Mouse (Mus musculus) testis, adult 2 months (tissue): Measurements from ENCODE around the gene B3gnt2. TPM values are rescaled to one million over a fixed set of nuclear protein-coding genes. Genes with fewer than 3 reads are reported as not detected.

Source experiments
- H3K27ac ChIP-seq: fragments of 200-500 bp; 2 replicates; pipeline ENCODE4 v1.5.1; 2012; ENCODE audit warnings: low read depth, low read length; ENCODE audit not compliant: control insufficient read depth, insufficient read depth
- H3K27me3 ChIP-seq: fragments of 200-500 bp; 2 replicates; pipeline ENCODE4 v1.6.1; 2012; ENCODE audit warnings: mild to moderate bottlenecking, low read length, moderate library complexity; ENCODE audit not compliant: control insufficient read depth, insufficient read depth
- H3K36me3 ChIP-seq: fragments of 200-500 bp; 2 replicates; pipeline ENCODE4 v1.6.1; 2012; ENCODE audit warnings: mild to moderate bottlenecking, low read length; ENCODE audit not compliant: control insufficient read depth, insufficient read depth
- H3K4me1 ChIP-seq: fragments of 200-500 bp; 2 replicates; pipeline ENCODE4 v1.6.1; 2012; ENCODE audit warnings: low read length; ENCODE audit not compliant: control insufficient read depth, insufficient read depth
- H3K4me3 ChIP-seq: fragments of 200-500 bp; 2 replicates; pipeline ENCODE4 v1.5.1; 2012; ENCODE audit warnings: low read depth, mild to moderate bottlenecking, low read length, moderate library complexity, mixed read lengths; ENCODE audit not compliant: control insufficient read depth
- CTCF ChIP-seq: fragments of 200-500 bp; IDR thresholded peaks from 2 replicates; pipeline ENCODE4 v1.5.1; 2012; ENCODE audit warnings: low read depth, mild to moderate bottlenecking, inconsistent platforms, low read length, moderate library complexity; ENCODE audit not compliant: control insufficient read depth, insufficient read depth, insufficient replicate concordance
- POLR2A ChIP-seq: fragments of 200-500 bp; IDR thresholded peaks from 2 replicates; pipeline ENCODE4 v1.6.1; 2012; ENCODE audit warnings: low read depth, mild to moderate bottlenecking, inconsistent platforms, low read length, moderate library complexity; ENCODE audit not compliant: control insufficient read depth
- polyA plus RNA-seq: library from polyadenylated mRNA; depleted of rRNA; stranded (reverse); fragments of >200 nt; gene quantifications from 2 replicates; pipeline ENCODE4 v1.2.3, GENCODE M21; 2012

B3gnt2 gene
- polyA plus RNA-seq, 1 experiment: 1.2 TPM

- Histone ChIP-seq H3K36me3 (no peaks in the 10 kb centered on the region), H3K27me3 (no peaks in the 10 kb centered on the region), H3K4me1 (no peaks in the 10 kb centered on the region; the same call in 1 of the 2 replicates), H3K4me3 (no peak overlapping the region), H3K27ac (no peak overlapping the region)
- TF ChIP-seq CTCF (no peak), POLR2A (no peak)
These were observed 28.2 kb downstream of the B3gnt2 start for GRCm38 (mm10) chr11:22832600-22832999.

- Histone ChIP-seq H3K36me3 (no peaks in the 10 kb centered on the region), H3K4me3 (no peak overlapping the region), H3K27me3 (no peaks in the 10 kb centered on the region), H3K27ac (no peak overlapping the region), H3K4me1 (no peaks in the 10 kb centered on the region; the same call in 1 of the 2 replicates)
- TF ChIP-seq POLR2A (no peak), CTCF (no peak)
These were observed 28.8 kb downstream of the B3gnt2 start for GRCm38 (mm10) chr11:22831916-22832315.

GRCm38 (mm10) chr11:22830684-22831083 is 30.1 kb downstream of the B3gnt2 start:
- TF ChIP-seq CTCF (no peak), POLR2A (no peak)
- H3K27ac ChIP-seq: no peak overlapping the region
- H3K4me3 ChIP-seq: no peak overlapping the region
- no peaks in the 10 kb centered on the region for H3K36me3 ChIP-seq
- H3K27me3 ChIP-seq: no peaks in the 10 kb centered on the region
- H3K4me1 ChIP-seq: no peaks in the 10 kb centered on the region; the same call in 1 of the 2 replicates

- no peak overlapping the region for H3K27ac ChIP-seq
- no peak overlapping the region for H3K4me3 ChIP-seq
- H3K27me3 ChIP-seq: no peaks in the 10 kb centered on the region
- H3K36me3 ChIP-seq: no peaks in the 10 kb centered on the region
- H3K4me1 ChIP-seq: no peaks in the 10 kb centered on the region; the same call in 1 of the 2 replicates
- TF ChIP-seq CTCF: no peak
- TF ChIP-seq POLR2A: no peak
These were observed 30.6 kb downstream of the B3gnt2 start for GRCm38 (mm10) chr11:22830179-22830611.

GRCm38 (mm10) chr11:22828988-22829632 is 31.7 kb downstream of the B3gnt2 start:
- H3K36me3 ChIP-seq: no peaks in the 10 kb centered on the region
- H3K27ac ChIP-seq: no peak overlapping the region
- TF ChIP-seq POLR2A: no peak
- TF ChIP-seq CTCF: no peak
- H3K27me3 ChIP-seq: no peaks in the 10 kb centered on the region
- peaks cover 2% of the 10 kb centered on the region; the same call in 1 of the 2 replicates for H3K4me1 ChIP-seq
- no peak overlapping the region for H3K4me3 ChIP-seq

- TF ChIP-seq CTCF: no peak
- H3K27me3 ChIP-seq: no peaks in the 10 kb centered on the region
- peaks cover 3% of the 10 kb centered on the region; the same call in 1 of the 2 replicates for H3K4me1 ChIP-seq
- no peak overlapping the region for H3K4me3 ChIP-seq
- no peak overlapping the region for H3K27ac ChIP-seq
- no peaks in the 10 kb centered on the region for H3K36me3 ChIP-seq
These were observed 33.2 kb downstream of the B3gnt2 start for GRCm38 (mm10) chr11:22827514-22828080.

- TF ChIP-seq POLR2A (no peak), CTCF (no peak)
- Histone ChIP-seq H3K4me3 (no peak overlapping the region), H3K36me3 (no peaks in the 10 kb centered on the region), H3K27ac (no peak overlapping the region), H3K4me1 (peaks cover 3% of the 10 kb centered on the region; the same call in 1 of the 2 replicates), H3K27me3 (no peaks in the 10 kb centered on the region)
These were observed 34.1 kb downstream of the B3gnt2 start for GRCm38 (mm10) chr11:22826665-22827064.
